Mouse (Mus musculus) left cerebral cortex, postnatal 25 days (tissue): ENCODE results near the gene Rasef. TPM values are rescaled to one million over a fixed set of nuclear protein-coding genes. Genes with fewer than 3 reads are reported as not detected.

Experiments used
- total RNA-seq, 2 experiments: library from RNA; stranded (reverse); gene quantifications; 2 replicates each; pipeline ENCODE4 v1.2.3; 2021

The Rasef gene
- total RNA-seq, 2 experiments from 2014 or later: 0.11 TPM; not detected in 1

Other genes with a start within 250 kb of the Rasef start
- gene Gm11238, start 183.1 kb downstream of the Rasef start, total RNA-seq: not detected
- gene Gm11237, start 168.0 kb downstream of the Rasef start, total RNA-seq: not detected
- gene Gm11236, start 152.9 kb downstream of the Rasef start, total RNA-seq: not detected
- gene Gm11239, start 122.6 kb downstream of the Rasef start, total RNA-seq: not detected
- not detected for gene Gm428, start 107.5 kb downstream of the Rasef start, total RNA-seq
- not detected for gene Gm11758, start 85.3 kb upstream of the Rasef start, total RNA-seq
- gene Gm11757, start 100.1 kb upstream of the Rasef start, total RNA-seq: not detected
- not detected for gene Gm13871, start 115.0 kb upstream of the Rasef start, total RNA-seq
- not detected for gene Gm11756, start 129.8 kb upstream of the Rasef start, total RNA-seq
- not detected for gene 2310002L09Rik, start 159.9 kb upstream of the Rasef start, total RNA-seq
- 1 to 10 TPM; 7.4 to 9.0 TPM for gene Frmd3, start 222.4 kb upstream of the Rasef start, total RNA-seq